Mouse (Mus musculus) kidney, adult 8-10 months (tissue): Measurements from ENCODE around the gene Grin3b.

Source experiments
- DNase-seq, 2 experiments: peaks; one replicate each; pipeline ENCODE4 v3.0.0; 2022

The Grin3b gene

DNA sequence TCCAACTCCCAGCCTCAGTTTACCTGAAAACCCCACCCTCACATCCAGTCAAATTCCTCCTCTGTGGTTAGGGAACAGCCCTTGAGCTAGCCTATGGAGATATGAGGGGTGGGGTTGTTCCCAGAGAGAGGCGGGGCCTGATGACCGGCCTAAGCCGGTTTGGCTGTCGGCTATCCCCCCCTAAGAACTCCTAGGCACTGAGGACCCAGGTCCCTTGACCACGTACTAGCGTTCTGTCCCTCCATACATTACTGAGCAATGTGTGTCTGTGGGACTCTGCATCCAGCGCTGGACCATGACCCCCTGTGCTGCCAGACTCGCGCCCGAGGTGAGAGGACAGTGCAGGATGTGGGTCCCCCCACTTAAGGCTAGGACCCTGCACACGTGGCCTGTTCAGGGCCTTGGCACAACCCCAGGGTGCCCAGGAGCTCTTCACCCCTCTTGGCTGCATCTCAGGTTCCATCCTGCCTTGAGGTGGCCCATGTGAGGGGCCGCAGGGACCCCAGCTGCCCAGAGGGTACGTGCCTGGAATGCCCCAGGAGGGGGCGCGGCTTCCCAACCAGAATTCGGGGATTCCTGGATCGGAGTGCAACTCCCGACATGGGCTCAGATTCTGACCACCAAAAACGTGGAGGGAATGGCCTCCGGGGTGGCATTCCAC lies 49.1 kb downstream of the Grin3b start:
- DNase-seq = no peak

DNA sequence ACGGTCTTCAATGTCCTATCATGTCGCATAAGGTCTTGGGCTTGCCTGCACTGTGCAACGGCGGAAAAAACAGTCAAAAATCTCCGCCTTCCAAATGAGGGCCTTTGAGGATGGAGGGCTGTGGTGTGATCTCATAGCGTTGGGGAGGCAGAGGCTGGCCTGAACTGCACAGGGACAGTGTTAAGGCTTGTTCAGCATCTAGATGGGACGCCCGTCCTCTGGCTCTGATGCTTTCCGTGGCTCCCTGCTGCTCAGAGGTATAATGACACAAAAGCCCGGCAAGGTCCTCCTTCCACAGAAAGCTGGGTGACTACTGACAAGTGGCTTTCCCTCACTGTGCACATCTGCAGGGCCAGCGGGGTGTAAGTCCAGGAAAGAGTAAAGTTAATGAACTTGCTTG lies 49.7 kb downstream of the Grin3b start:
- no peak for DNase-seq

DNA sequence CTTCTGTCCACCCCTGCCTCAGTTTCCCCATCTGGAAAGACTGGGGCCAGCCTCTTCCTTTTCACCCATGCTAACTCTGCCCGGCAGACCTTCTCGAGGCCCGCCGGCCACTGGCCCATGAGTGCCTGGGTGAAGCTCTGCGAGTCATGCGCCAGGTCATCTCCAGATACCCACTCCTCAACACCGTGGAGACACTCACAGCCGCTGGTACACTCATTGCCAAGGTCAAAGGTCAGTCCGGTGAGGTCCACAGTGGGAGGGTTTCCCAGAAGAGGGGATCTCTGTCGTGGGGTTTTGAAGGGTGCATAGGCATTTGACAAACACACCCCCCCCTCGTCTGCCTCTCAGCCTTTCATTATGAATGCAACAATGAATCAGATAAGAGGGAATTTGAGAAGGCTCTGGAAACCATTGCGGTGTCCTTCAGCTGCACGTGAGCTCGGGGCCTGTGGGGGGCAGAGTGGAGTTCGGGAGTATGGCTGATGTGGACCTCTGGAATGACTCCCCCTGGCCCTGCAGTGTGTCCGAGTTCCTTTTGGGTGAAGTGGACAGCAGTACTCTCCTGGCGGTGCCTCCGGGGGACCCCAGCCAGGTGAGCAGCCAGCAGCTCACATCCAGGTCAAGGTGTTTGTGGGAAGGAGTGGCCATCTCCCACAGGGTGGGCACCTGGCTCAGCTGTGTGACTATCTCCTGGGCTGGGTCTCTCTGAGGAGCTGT lies 50.2 kb downstream of the Grin3b start:
- DNase-seq = no peak

DNA sequence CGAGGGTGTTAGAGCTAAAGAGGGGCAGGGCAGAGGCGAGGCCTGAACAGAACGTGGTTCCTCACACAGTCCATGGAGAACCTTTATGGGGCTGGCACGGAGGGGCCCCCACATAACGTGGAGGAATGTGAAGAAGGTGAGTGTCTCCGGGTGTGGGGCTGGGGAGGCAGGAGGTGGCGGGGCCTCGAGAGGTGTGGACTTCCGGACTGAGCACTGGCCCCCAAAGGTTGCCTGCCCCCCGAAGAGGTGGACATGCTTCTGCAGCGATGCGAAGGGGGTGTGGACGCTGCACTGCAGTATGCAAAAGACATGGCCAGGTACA lies 50.8 kb downstream of the Grin3b start:
- no peak for DNase-seq

DNA sequence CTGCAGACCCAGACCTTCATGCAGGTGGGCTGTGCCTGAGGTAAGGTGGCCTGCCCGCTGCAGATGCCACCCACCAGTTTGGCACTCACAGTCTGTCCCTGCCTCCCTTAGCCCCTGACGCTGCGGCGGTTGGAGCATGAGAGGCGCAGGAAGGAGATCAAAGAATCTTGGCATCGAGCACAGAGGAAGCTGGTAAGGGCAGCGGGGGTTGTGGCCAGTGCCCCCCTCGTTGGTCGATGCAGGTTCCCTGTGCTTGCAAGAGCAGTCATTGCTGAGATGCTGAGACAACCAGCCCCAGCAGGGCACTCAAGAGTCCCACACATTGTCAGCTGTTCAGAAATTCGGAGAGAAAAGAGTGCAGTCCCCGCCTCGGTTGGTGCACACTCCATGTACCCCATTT lies 51.6 kb downstream of the Grin3b start:
- DNase-seq = no peak

DNA sequence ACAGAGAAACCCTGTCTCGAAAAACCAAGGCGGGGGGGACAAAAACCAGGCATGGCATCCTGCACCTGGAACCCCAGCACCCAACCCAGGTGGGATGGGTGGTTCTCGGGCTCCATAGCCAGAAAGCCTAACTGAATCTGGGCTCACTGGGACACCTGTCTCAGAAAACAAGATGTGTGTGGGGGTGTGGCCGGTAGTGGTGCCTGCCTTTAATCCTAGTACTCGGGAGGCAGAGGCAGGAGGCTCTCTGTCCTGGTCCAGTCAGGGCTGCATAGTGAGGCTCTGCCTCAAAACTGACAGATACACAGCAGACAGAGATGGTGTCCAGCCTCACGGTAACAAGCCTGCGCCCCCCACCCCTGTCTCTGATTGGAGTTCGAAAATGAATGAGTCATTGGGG lies 52.3 kb downstream of the Grin3b start:
- DNase-seq = no peak

DNA sequence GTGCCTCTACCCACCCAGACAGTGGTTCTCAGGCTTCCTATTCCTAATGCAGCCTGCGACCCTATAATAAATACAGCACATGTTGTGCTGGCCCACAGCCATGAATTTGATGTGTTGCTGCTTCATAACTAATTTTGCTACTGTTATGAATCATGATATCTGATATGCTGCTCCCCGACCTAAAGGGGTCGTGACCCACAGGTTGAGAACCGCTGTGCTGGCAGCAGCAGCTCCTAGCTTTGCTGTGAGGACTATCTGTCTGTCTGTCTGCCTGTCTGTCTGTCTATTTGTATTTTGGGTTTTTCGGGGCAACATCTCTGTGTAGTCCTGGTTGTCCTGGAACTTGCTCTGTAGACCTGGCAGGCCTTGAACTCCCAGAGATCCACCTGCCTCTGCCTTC lies 53.2 kb downstream of the Grin3b start:
- DNase-seq = no peak

DNA sequence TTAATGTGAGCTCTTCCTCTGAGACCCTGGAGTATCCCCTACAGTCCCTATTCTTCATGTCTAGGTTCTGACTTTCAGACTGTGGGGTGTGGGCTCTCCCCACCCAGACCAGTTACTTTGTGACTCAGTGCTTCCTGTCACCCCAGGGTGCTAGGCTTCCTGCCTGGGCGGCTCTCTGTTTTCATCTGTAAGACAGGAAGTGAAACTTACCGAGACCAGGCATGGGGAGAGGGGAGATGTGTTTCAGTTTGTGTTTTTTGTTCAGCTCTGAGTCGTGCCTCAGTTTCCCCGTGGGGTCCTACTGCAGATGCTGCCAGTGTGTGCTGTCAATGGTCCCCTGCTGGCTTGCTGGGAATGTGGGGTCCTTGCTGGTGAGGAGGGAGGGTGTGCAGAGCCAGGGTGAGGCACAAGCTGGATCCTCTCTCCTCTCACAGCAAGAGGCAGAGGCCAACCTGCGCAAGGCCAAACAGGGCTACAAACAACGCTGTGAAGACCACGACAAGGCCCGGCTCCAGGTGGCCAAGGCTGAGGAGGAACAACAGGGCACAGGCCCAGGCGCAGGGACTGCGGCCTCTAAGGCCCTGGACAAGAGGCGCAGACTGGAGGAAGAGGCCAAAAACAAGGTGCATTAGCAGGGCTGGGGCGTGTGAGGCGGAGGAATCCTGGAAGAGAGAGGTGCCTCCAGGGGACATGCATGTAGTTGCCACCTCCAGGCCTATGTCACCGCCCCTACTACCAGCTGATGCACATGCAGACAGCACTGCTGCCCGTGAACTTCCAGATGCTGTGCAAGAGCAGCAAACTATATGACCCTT lies 53.9 kb downstream of the Grin3b start:
- DNase-seq = no peak

DNA sequence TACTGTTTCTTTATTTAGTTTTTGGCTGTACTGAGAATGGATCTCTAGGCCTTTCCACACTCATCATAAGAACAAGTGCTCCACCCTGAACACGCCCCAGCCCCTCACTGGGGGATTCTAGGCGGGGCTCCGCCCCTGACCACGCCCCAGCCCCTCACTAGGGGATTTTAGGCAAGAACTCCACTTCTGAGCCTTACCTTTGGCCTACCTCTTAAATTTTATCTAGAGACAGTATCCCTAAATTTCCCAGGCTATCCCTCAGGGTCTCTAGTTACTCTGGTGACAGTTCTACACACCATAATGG lies 54.5 kb downstream of the Grin3b start:
- no peak for DNase-seq

DNA sequence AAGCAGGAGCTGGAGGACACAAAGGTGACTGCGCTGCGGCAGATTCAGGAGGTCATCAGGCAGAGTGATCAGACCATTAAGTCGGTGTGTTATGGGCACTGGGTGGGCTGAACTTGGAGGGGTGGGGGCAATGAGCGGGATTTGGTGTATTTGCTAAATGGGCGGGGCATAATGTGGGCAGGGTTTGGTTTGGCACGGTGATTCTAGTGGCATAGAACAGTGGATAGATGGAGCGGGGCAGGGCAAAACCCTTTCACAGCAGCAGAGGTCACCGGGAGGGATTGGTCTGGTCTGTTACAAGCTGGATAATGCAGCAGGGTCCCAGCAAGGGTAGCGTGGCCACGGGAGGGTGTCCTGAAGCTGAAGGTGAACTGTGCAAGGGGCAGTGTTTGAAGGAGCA lies 54.9 kb downstream of the Grin3b start:
- DNase-seq = no peak

DNA sequence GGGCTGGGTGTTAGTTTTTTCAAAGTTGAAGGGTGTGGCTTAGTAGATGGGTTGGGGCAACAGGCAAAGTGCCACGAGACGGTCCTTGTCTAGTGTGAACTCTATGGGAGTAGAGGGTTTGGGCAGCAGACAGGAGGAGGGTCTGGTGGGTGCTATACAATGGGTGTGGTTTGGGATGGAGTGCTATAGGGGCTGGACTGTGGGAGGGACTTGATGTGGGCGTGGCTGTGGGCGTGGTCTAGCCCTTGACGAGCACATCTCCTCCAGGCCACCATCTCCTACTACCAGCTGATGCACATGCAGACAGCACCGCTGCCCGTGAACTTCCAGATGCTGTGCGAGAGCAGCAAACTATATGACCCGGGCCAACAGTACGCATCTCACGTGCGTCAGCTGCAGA lies 55.4 kb downstream of the Grin3b start:
- DNase-seq = no peak
